Mouse (Mus musculus): ENCODE measurements around the gene Utp4.

DNA sequence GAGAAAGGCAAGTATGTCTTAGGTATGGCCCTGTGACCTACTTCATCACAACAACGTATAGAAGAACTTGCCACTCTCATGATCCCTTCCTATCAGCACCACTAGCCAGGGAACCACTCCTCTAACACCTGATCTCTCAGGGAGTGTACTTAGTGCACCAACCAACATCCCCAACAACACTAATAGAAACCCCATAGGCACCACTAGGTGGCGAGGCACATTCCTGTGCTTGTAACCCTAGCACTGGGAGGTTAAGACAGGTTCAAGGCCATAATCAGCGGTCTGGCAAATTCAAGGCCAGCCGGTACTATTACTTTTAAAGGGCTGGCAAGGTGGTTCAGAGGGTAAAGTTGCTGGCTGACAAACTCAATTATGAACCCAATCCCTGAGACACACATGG is 33.8 kb downstream of the Utp4 start:
- TF ChIP-seq CTCF (IDR thresholded peaks at IDR 0.05; ENCODE audit: low read depth) (peak; percentile 70), EP300 (IDR thresholded peaks at IDR 0.05; ENCODE audit: low read depth) (no peak)
